Mouse (Mus musculus) forebrain, embryonic 15.5 days (tissue): ENCODE measurements around the gene Mxd1. TPM values are rescaled to one million over a fixed set of nuclear protein-coding genes. Genes with fewer than 3 reads are reported as not detected.

Source experiments
- ATAC-seq: fragments of 200-750 bp; cut with Nextera tagmentation; replicated peaks from 2 replicates; pipeline ENCODE4 v1.8.0; 2017; ENCODE audit warnings: mild to moderate bottlenecking, moderate TSS enrichment, moderate library complexity
- H3K27ac ChIP-seq: fragments of 300-500 bp; sonication (generic); replicated peaks from 2 replicates; pipeline ENCODE4 v1.5.1; 2015; ENCODE audit warnings: mild to moderate bottlenecking, inconsistent platforms
- H3K27me3 ChIP-seq: fragments of 300-500 bp; sonication (generic); 2 replicates; pipeline ENCODE4 v1.6.1; 2015; ENCODE audit warnings: inconsistent platforms
- H3K36me3 ChIP-seq: fragments of 300-500 bp; sonication (generic); 2 replicates; pipeline ENCODE4 v1.6.1; 2015; ENCODE audit warnings: mild to moderate bottlenecking, inconsistent platforms
- H3K4me1 ChIP-seq: fragments of 300-500 bp; sonication (generic); 2 replicates; pipeline ENCODE4 v1.6.1; 2015; ENCODE audit warnings: inconsistent platforms
- H3K4me2 ChIP-seq: fragments of 300-500 bp; sonication (generic); replicated peaks from 2 replicates; pipeline ENCODE4 v1.6.1; 2015; ENCODE audit warnings: mild to moderate bottlenecking, inconsistent platforms
- H3K4me3 ChIP-seq: fragments of 300-500 bp; sonication (generic); 2 replicates; pipeline ENCODE4 v1.5.1; 2015; ENCODE audit warnings: mild to moderate bottlenecking, inconsistent platforms
- H3K9ac ChIP-seq: fragments of 300-500 bp; sonication (generic); replicated peaks from 2 replicates; pipeline ENCODE4 v1.6.1; 2015; ENCODE audit warnings: mild to moderate bottlenecking, inconsistent platforms
- H3K9me3 ChIP-seq: fragments of 300-500 bp; sonication (generic); 2 replicates; pipeline ENCODE4 v1.6.1; 2016; ENCODE audit warnings: inconsistent platforms
- WGBS: fragments of 180-500 bp; shearing (Covaris S2); methylation state at CpG from one replicate; pipeline ENCODE4 v1.1.7; 2015; ENCODE audit warnings: mixed read lengths; 5-methylcytosine and 5-hydroxymethylcytosine counted together
- polyA plus RNA-seq: library from polyadenylated mRNA; unstranded; fragments of >200 nt; fragmentation: Nextera tagmentation; extraction: Ambion mirVana; gene quantifications from 2 replicates; pipeline ENCODE4 v1.2.1, GENCODE M21; 2015

Mxd1 gene
- polyA plus RNA-seq, result 22.8 and 23.2 TPM in 2 replicates

GRCm38 (mm10) chr6:86668580-86669239 lies at the start of gene Mxd1:
Mxd1 (minus strand) TSS chr6:86669161.
- Histone ChIP-seq H3K9me3 (no peaks in the 10 kb centered on the region), H3K36me3 (peaks cover 22% of the 10 kb centered on the region)
- under 1% methylated on average over 62 of the region's 76 CpGs for WGBS

GRCm38 (mm10) chr6:86708072-86708774 lies 39.3 kb upstream of the Mxd1 start:
- Histone ChIP-seq H3K4me3 (no peak overlapping the region), H3K27ac (no peak overlapping the region), H3K9me3 (no peaks in the 10 kb centered on the region), H3K36me3 (peaks cover 67% of the 10 kb centered on the region), H3K4me1 (no peaks in the 10 kb centered on the region), H3K9ac (no peak overlapping the region), H3K4me2 (no peak overlapping the region), H3K27me3 (no peaks in the 10 kb centered on the region)
- ATAC-seq, result no peak
- 85% methylated on average over 4 of the region's 4 CpGs for WGBS

More at GRCm38 (mm10) chr6:86668580-86669239, at the start of gene Mxd1:
- Histone ChIP-seq H3K9ac (peak within 1 kb of the TSS; percentile 85), H3K4me2 (peak within 1 kb of the TSS; percentile 94), H3K4me3 (peak within 1 kb of the TSS; percentile 87), H3K27ac (peak within 1 kb of the TSS; percentile 69), H3K4me1 (peaks cover 25% of the 10 kb centered on the region), H3K27me3 (no peaks in the 10 kb centered on the region)
- ATAC-seq, result peak; percentile 98

GRCm38 (mm10) chr6:86702577-86702976 lies 33.6 kb upstream of the Mxd1 start:
- ATAC-seq, result no peak
- no peak overlapping the region for H3K4me2 ChIP-seq
- no peak overlapping the region for H3K9ac ChIP-seq
- H3K27me3 ChIP-seq, result no peaks in the 10 kb centered on the region
- H3K27ac ChIP-seq, result no peak overlapping the region
- H3K4me1 ChIP-seq, result no peaks in the 10 kb centered on the region
- H3K4me3 ChIP-seq, result no peak overlapping the region
- H3K9me3 ChIP-seq, result no peaks in the 10 kb centered on the region
- H3K36me3 ChIP-seq, result peaks cover 86% of the 10 kb centered on the region
- 94% methylated on average over 9 of the region's 9 CpGs for WGBS

- Histone ChIP-seq H3K36me3 (peaks cover 76% of the 10 kb centered on the region), H3K27me3 (no peaks in the 10 kb centered on the region), H3K4me2 (no peak overlapping the region), H3K9me3 (no peaks in the 10 kb centered on the region), H3K9ac (no peak overlapping the region), H3K4me3 (no peak overlapping the region), H3K4me1 (no peaks in the 10 kb centered on the region), H3K27ac (no peak overlapping the region)
- no peak for ATAC-seq
- 86% methylated on average over 6 of the region's 6 CpGs for WGBS
These were observed 28.9 kb upstream of the Mxd1 start for GRCm38 (mm10) chr6:86697903-86698302.

GRCm38 (mm10) chr6:86696213-86696612 lies 27.3 kb upstream of the Mxd1 start:
- Histone ChIP-seq H3K4me3 (no peak overlapping the region), H3K27ac (no peak overlapping the region), H3K27me3 (no peaks in the 10 kb centered on the region), H3K36me3 (peaks cover 62% of the 10 kb centered on the region), H3K9ac (no peak overlapping the region), H3K4me1 (no peaks in the 10 kb centered on the region), H3K9me3 (no peaks in the 10 kb centered on the region), H3K4me2 (no peak overlapping the region)
- no peak for ATAC-seq
- 90% methylated on average over 10 of the region's 10 CpGs for WGBS

- no peak overlapping the region for H3K4me2 ChIP-seq
- no peak overlapping the region for H3K27ac ChIP-seq
- H3K36me3 ChIP-seq, result peaks cover 61% of the 10 kb centered on the region
- no peak for ATAC-seq
- no peak overlapping the region for H3K4me3 ChIP-seq
- H3K9ac ChIP-seq, result no peak overlapping the region
- no peaks in the 10 kb centered on the region for H3K27me3 ChIP-seq
- no peaks in the 10 kb centered on the region for H3K4me1 ChIP-seq
- no peaks in the 10 kb centered on the region for H3K9me3 ChIP-seq
These were observed 25.5 kb upstream of the Mxd1 start for GRCm38 (mm10) chr6:86694465-86694864.

- Histone ChIP-seq H3K4me2 (no peak overlapping the region), H3K9ac (no peak overlapping the region), H3K9me3 (no peaks in the 10 kb centered on the region), H3K27me3 (no peaks in the 10 kb centered on the region), H3K27ac (no peak overlapping the region), H3K4me1 (peaks cover 2% of the 10 kb centered on the region), H3K36me3 (peaks cover 41% of the 10 kb centered on the region), H3K4me3 (no peak overlapping the region)
- WGBS, result 97% methylated on average over 3 of the region's 3 CpGs
- no peak for ATAC-seq
These were observed 20.7 kb upstream of the Mxd1 start for GRCm38 (mm10) chr6:86689671-86690070.

GRCm38 (mm10) chr6:86686971-86687370 lies 18.0 kb upstream of the Mxd1 start:
- Histone ChIP-seq H3K4me1 (peaks cover 13% of the 10 kb centered on the region), H3K27me3 (no peaks in the 10 kb centered on the region), H3K27ac (no peak overlapping the region), H3K36me3 (peaks cover 43% of the 10 kb centered on the region), H3K4me2 (no peak overlapping the region), H3K4me3 (no peak overlapping the region), H3K9me3 (no peaks in the 10 kb centered on the region), H3K9ac (no peak overlapping the region)
- 59% methylated on average over 1 of the region's 1 CpGs for WGBS
- no peak for ATAC-seq

GRCm38 (mm10) chr6:86684655-86685011 lies 15.7 kb upstream of the Mxd1 start:
- Histone ChIP-seq H3K27ac (0 out of 2 replicates have a peak overlapping the region, but pooled peaks have one; percentile 9), H3K4me2 (peak overlapping the region; percentile 85), H3K4me3 (peak overlapping the region; percentile 83), H3K9ac (peak overlapping the region; percentile 78), H3K27me3 (no peaks in the 10 kb centered on the region), H3K4me1 (peaks cover 13% of the 10 kb centered on the region), H3K36me3 (peaks cover 46% of the 10 kb centered on the region), H3K9me3 (no peaks in the 10 kb centered on the region)
- ATAC-seq, result no peak
- WGBS, result 36% methylated on average over 12 of the region's 12 CpGs

GRCm38 (mm10) chr6:86683872-86684654 lies 15.1 kb upstream of the Mxd1 start, which contains the start of gene Snrnp27:
Snrnp27 (minus strand) TSS chr6:86684522.
- peak within 1 kb of the TSS; percentile 83 for H3K4me3 ChIP-seq
- 3% methylated on average over 35 of the region's 36 CpGs for WGBS
- peaks cover 13% of the 10 kb centered on the region for H3K4me1 ChIP-seq
- no peaks in the 10 kb centered on the region for H3K9me3 ChIP-seq
- H3K27me3 ChIP-seq, result no peaks in the 10 kb centered on the region
- peak within 1 kb of the TSS; percentile 85 for H3K4me2 ChIP-seq
- H3K9ac ChIP-seq, result peak within 1 kb of the TSS; percentile 78
- peaks cover 46% of the 10 kb centered on the region for H3K36me3 ChIP-seq
- H3K27ac ChIP-seq, result 0 out of 2 replicates have a peak within 1 kb of the TSS, but pooled peaks have one; percentile 9
- peak; percentile 89 for ATAC-seq

GRCm38 (mm10) chr6:86681289-86681688 lies 12.3 kb upstream of the Mxd1 start:
- no peak overlapping the region for H3K27ac ChIP-seq
- no peaks in the 10 kb centered on the region for H3K27me3 ChIP-seq
- ATAC-seq, result no peak

GRCm38 (mm10) chr6:86678341-86678740 lies 9.4 kb upstream of the Mxd1 start:
- no peak overlapping the region for H3K4me3 ChIP-seq
- no peaks in the 10 kb centered on the region for H3K27me3 ChIP-seq
- H3K4me1 ChIP-seq, result peaks cover 4% of the 10 kb centered on the region
- H3K4me2 ChIP-seq, result no peak overlapping the region
- H3K36me3 ChIP-seq, result peaks cover 85% of the 10 kb centered on the region
- no peak overlapping the region for H3K9ac ChIP-seq
- no peak for ATAC-seq
- 89% methylated on average over 6 of the region's 6 CpGs for WGBS
- no peaks in the 10 kb centered on the region for H3K9me3 ChIP-seq
- H3K27ac ChIP-seq, result no peak overlapping the region

More at GRCm38 (mm10) chr6:86681289-86681688, 12.3 kb upstream of the Mxd1 start:
- WGBS, result 92% methylated on average over 3 of the region's 3 CpGs
- Histone ChIP-seq H3K9me3 (no peaks in the 10 kb centered on the region), H3K9ac (no peak overlapping the region), H3K36me3 (peaks cover 59% of the 10 kb centered on the region), H3K4me1 (peaks cover 13% of the 10 kb centered on the region), H3K4me2 (no peak overlapping the region), H3K4me3 (no peak overlapping the region)
